Mouse (Mus musculus) CH12.LX (cell line): Measurements from ENCODE around the gene Syne4.

ENCODE experiments used
- CTCF ChIP-seq, 2 experiments: IDR thresholded peaks in 1 of 2; conservative IDR thresholded peaks in 1 of 2; 2 replicates each; pipeline ENCODE4 v1.5.1; 2011 to 2012; ENCODE audit warnings: low read depth in 2 of 2, low read length in 2 of 2, improper control_type of control experiment in 1 of 2, inconsistent platforms in 1 of 2, mild to moderate bottlenecking in 1 of 2, moderate library complexity in 1 of 2
- E2F4 ChIP-seq: IDR thresholded peaks from 2 replicates; pipeline ENCODE4 v1.6.1; 2011; ENCODE audit warnings: low read depth, low read length, improper control_type of control experiment; ENCODE audit not compliant: insufficient replicate concordance
- KAT2A ChIP-seq: IDR thresholded peaks from 2 replicates; pipeline ENCODE4 v1.6.1; 2012; ENCODE audit warnings: low read length, improper control_type of control experiment, inconsistent platforms; ENCODE audit not compliant: insufficient replicate concordance
- POLR2A ChIP-seq: IDR thresholded peaks from 2 replicates; pipeline ENCODE4 v1.6.1; 2011; ENCODE audit warnings: low read depth, mild to moderate bottlenecking, improper control_type of control experiment, low read length
- POLR2AphosphoS2 ChIP-seq: IDR thresholded peaks from 2 replicates; pipeline ENCODE4 v1.6.1; 2011; ENCODE audit warnings: low read depth, low read length, improper control_type of control experiment
- RAD21 ChIP-seq: IDR thresholded peaks from 2 replicates; pipeline ENCODE4 v1.6.1; 2011; ENCODE audit warnings: low read depth, mild to moderate bottlenecking, low read length, improper control_type of control experiment, moderate library complexity
- RCOR1 ChIP-seq: conservative IDR thresholded peaks from 2 replicates; pipeline ENCODE4 v1.6.1; 2012; ENCODE audit warnings: low read depth, mild to moderate bottlenecking, inconsistent platforms, low read length, improper control_type of control experiment
- TBP ChIP-seq: conservative IDR thresholded peaks from 2 replicates; pipeline ENCODE4 v1.6.1; 2011; ENCODE audit warnings: low read depth, low read length, improper control_type of control experiment
- UBTF ChIP-seq: IDR thresholded peaks from 2 replicates; pipeline ENCODE4 v1.6.1; 2012; ENCODE audit warnings: low read depth, mild to moderate bottlenecking, inconsistent platforms, low read length, improper control_type of control experiment, moderate library complexity

DNA sequence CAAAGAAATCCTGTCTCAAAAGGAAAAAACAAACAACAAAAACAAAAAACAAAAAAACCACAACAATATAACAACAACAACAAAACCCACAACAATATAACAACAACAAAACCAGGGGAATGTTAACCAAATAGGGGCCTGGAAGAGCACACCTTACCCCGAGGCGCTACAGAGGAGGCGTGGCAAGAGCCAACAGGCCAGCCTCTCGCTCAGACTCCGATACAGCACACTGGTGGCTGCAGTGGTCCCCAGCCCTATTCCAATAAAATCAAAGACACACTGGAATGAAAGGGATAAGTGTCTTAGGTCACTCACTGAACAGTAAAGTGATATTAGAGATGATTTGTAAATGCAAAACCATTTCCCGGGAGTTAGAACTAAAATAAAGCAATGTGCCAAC, 35.1 kb upstream of the Syne4 start:
- no peak for TF ChIP-seq E2F4
- no peak for TF ChIP-seq RCOR1
- no peak for TF ChIP-seq POLR2A
- TF ChIP-seq CTCF (conservative IDR thresholded peaks at IDR 0.05 in 1 of 2, IDR thresholded peaks at IDR 0.05 in 1 of 2; ENCODE audit: low read depth in 2 of 2, low read length in 2 of 2): no peak
- no peak for TF ChIP-seq POLR2AphosphoS2
- TF ChIP-seq UBTF: no peak
- TF ChIP-seq RAD21: no peak
- TF ChIP-seq KAT2A: no peak
- no peak for TF ChIP-seq TBP
